ENCODE assay signal across 12 mouse cellular contexts in genomic region chr2:68975780-68976179, GRCm38 (mm10).
"Had no signal": no experiment of that assay in that cellular context is flagged by ENCODE, and none has a peak within 500 bp of the region (broad histone marks: within the 10 kb centered on the region; RNA-seq: fewer than 3 reads in every experiment).

No protein-coding gene starts in this region.

- H3K27ac ChIP-seq: kidney, embryonic 15.5 days; left cerebral cortex, adult 2 months; midbrain, embryonic 13.5 days; stomach, embryonic 15.5 days had no signal

- H3K4me3 ChIP-seq: kidney, embryonic 15.5 days; left cerebral cortex, adult 2 months; midbrain, embryonic 13.5 days; stomach, embryonic 15.5 days had no signal

- H3K9me3 ChIP-seq: kidney, embryonic 15.5 days; midbrain, embryonic 13.5 days; stomach, embryonic 15.5 days had no signal

- H3K36me3 ChIP-seq: kidney, embryonic 15.5 days; stomach, embryonic 15.5 days had no signal

- ATAC-seq: intestine, embryonic 16.5 days had no signal

- H3K27me3 ChIP-seq: kidney, embryonic 15.5 days; midbrain, embryonic 13.5 days; stomach, embryonic 15.5 days had no signal

- DNase-seq: kidney, adult 2 months; kidney, postnatal 14 days; lung, adult 18-20 months; lung, postnatal 36 days; right cerebral cortex, postnatal 14 days; thymus, adult 2 months; thymus, postnatal 25 days had no signal

- H3K4me1 ChIP-seq: midbrain, embryonic 13.5 days had no signal

- H3K9ac ChIP-seq: kidney, embryonic 15.5 days; midbrain, embryonic 13.5 days; stomach, embryonic 15.5 days had no signal

- H3K4me2 ChIP-seq: kidney, embryonic 15.5 days; midbrain, embryonic 13.5 days; stomach, embryonic 15.5 days had no signal
